ENCODE assay signal across 8 mouse cellular contexts in genomic region chr6:90550161-90550912, GRCm38 (mm10). TPM values are rescaled to one million over a fixed set of nuclear protein-coding genes. Genes with fewer than 3 reads are reported as not detected.
DNase-seq lines count a peak whose midpoint lies in the region; ATAC-seq and TF ChIP-seq lines count a peak whose summit lies in the region.

No protein-coding gene starts in this region.

- peak; percentile 59 for ATAC-seq in cerebellum, adult (ENCODE audit: insufficient number of reproducible peaks, low FRiP score, low TSS enrichment)
- ATAC-seq in common myeloid progenitor, adult 5-6 weeks (replicated peaks; ENCODE audit: low read depth, poor library complexity, severe bottlenecking), result peak; percentile 88
- peak; percentile 90 for ATAC-seq in intestine, postnatal 0 days
- peak; percentile 95 for ATAC-seq in liver, embryonic 16.5 days (ENCODE audit: low read depth)
- ATAC-seq in neural tube, embryonic 11.5 days (ENCODE audit: insufficient read depth, low FRiP score, low TSS enrichment), result peak; percentile 89

- H3K27ac ChIP-seq in intestine, postnatal 0 days (ENCODE audit: low read depth, low read length), result peak overlapping the region; percentile 58
- peak overlapping the region; percentile 15 for H3K27ac ChIP-seq in liver, embryonic 16.5 days (ENCODE audit: low read length)
- H3K27ac ChIP-seq in neural tube, embryonic 11.5 days (ENCODE audit: low read depth, low read length), result no peak overlapping the region

- no peaks in the 10 kb centered on the region for H3K36me3 ChIP-seq in intestine, postnatal 0 days (ENCODE audit: control insufficient read depth, insufficient read depth)
- H3K36me3 ChIP-seq in liver, embryonic 16.5 days (ENCODE audit: control insufficient read depth, insufficient read depth), result no peaks in the 10 kb centered on the region
- no peaks in the 10 kb centered on the region for H3K36me3 ChIP-seq in neural tube, embryonic 11.5 days (ENCODE audit: control insufficient read depth, insufficient read depth, low read length)

- H3K27me3 ChIP-seq in intestine, postnatal 0 days (replicated peaks; ENCODE audit: control insufficient read depth, insufficient read depth, low read length), result no peaks in the 10 kb centered on the region
- no peaks in the 10 kb centered on the region for H3K27me3 ChIP-seq in liver, embryonic 16.5 days (ENCODE audit: control insufficient read depth, insufficient read depth, low read depth, low read length)
- H3K27me3 ChIP-seq in neural tube, embryonic 11.5 days (ENCODE audit: control insufficient read depth, insufficient read depth, low read length), result no peaks in the 10 kb centered on the region

- peaks cover 4% of the 10 kb centered on the region; the same call in 1 of the 2 replicates for H3K4me1 ChIP-seq in intestine, postnatal 0 days (replicated peaks; ENCODE audit: control insufficient read depth, insufficient read depth, low read length)
- H3K4me1 ChIP-seq in liver, embryonic 16.5 days (ENCODE audit: control insufficient read depth, low read depth, low read length), result no peaks in the 10 kb centered on the region; the same call in none of the 2 replicates
- no peaks in the 10 kb centered on the region for H3K4me1 ChIP-seq in neural tube, embryonic 11.5 days (ENCODE audit: control insufficient read depth, insufficient read depth, low read length)

- H3K9ac ChIP-seq in intestine, postnatal 0 days (ENCODE audit: low read depth, low read length), result peak overlapping the region; percentile 40; the same call in 1 of the 2 replicates
- peak overlapping the region; percentile 38 for H3K9ac ChIP-seq in liver, embryonic 16.5 days (ENCODE audit: low read depth, low read length)
- no peak overlapping the region for H3K9ac ChIP-seq in neural tube, embryonic 11.5 days (ENCODE audit: low read length)

- peak overlapping the region; percentile 80 for H3K4me2 ChIP-seq in intestine, postnatal 0 days (replicated peaks; ENCODE audit: low read depth)
- peak overlapping the region; percentile 52 for H3K4me2 ChIP-seq in liver, embryonic 16.5 days (ENCODE audit: low read depth, low read length)
- peak overlapping the region; percentile 36 for H3K4me2 ChIP-seq in neural tube, embryonic 11.5 days (ENCODE audit: low read depth)

- no peaks in the 10 kb centered on the region for H3K9me3 ChIP-seq in intestine, postnatal 0 days (ENCODE audit: control insufficient read depth)
- no peaks in the 10 kb centered on the region for H3K9me3 ChIP-seq in liver, embryonic 16.5 days (replicated peaks; ENCODE audit: control insufficient read depth, low read length)
- H3K9me3 ChIP-seq in neural tube, embryonic 11.5 days (ENCODE audit: control insufficient read depth, low read length), result no peaks in the 10 kb centered on the region

- WGBS in intestine, postnatal 0 days, result 11% methylated on average over 25 of the region's 25 CpGs
- WGBS in liver, embryonic 16.5 days (ENCODE audit: insufficient replicate concordance), result 3% methylated on average over 25 of the region's 25 CpGs
- 13% methylated on average over 25 of the region's 25 CpGs for WGBS in neural tube, embryonic 11.5 days

- TF ChIP-seq CTCF in intestine, postnatal 0 days (IDR thresholded peaks at IDR 0.05; ENCODE audit: low read depth), result no peak

- H3K4me3 ChIP-seq in intestine, postnatal 0 days (ENCODE audit: low read depth, low read length), result peak overlapping the region; percentile 48
- H3K4me3 ChIP-seq in liver, embryonic 16.5 days (ENCODE audit: low read depth, low read length), result peak overlapping the region; percentile 45
- no peak overlapping the region; the same call in 1 of the 2 replicates for H3K4me3 ChIP-seq in neural tube, embryonic 11.5 days (ENCODE audit: low read depth, low read length)

- DNase-seq in cerebellum, adult 8-10 months, result no peak
- peak; percentile 26 for DNase-seq in gastrocnemius, postnatal 10 days
- peak; percentile 59 for DNase-seq in neural tube, embryonic 11.5 days (ENCODE audit: low spot score)
- no peak for DNase-seq in spleen, adult 12 weeks (ENCODE audit: low spot score)

RNA-seq across cellular contexts. Expression of gene Slc41a3, which starts 54.2 kb away (rescaled TPM):
- 4.1 and 6.6 TPM in 2 replicates for total RNA-seq in common myeloid progenitor, adult 5-6 weeks (2017)
- 10 to 100 TPM; 52.9 to 60.3 TPM for total RNA-seq in gastrocnemius, postnatal 10 days (2021)
- 8.8 and 10.0 TPM in 2 replicates for polyA plus RNA-seq in intestine, postnatal 0 days (2015; fragmentation: Nextera tagmentation; extraction: Ambion mirVana)
- polyA plus RNA-seq in liver, embryonic 16.5 days (2015; fragmentation: Nextera tagmentation; extraction: Ambion mirVana), result 46.0 and 49.8 TPM in 2 replicates
- 2.7 and 3.1 TPM in 2 replicates for polyA plus RNA-seq in neural tube, embryonic 11.5 days (2014; fragmentation: Nextera tagmentation; extraction: Ambion mirVana)

Comparison
In these comparisons a context has a peak if more than half of its experiments do, and no peak if none do; other contexts are left out.
1. DNase-seq: peak in gastrocnemius, postnatal 10 days (single experiment) and neural tube, embryonic 11.5 days (single experiment); none in cerebellum, adult 8-10 months (single experiment) and spleen, adult 12 weeks (single experiment).
2. Peak in every context shown above with its lines, with median percentiles within 50 percentile points of each other: ATAC-seq and H3K4me2 ChIP-seq.